Mouse (Mus musculus) erythroblast, embryonic 14.5 days (primary cell): ENCODE measurements around the gene Mn1. TPM values are rescaled to one million over a fixed set of nuclear protein-coding genes. Genes with fewer than 3 reads are reported as not detected.

Source experiments
- H3K27me3 ChIP-seq: 2 replicates; pipeline ENCODE4 v1.6.1; 2012; ENCODE audit warnings: inconsistent platforms; ENCODE audit not compliant: control insufficient read depth
- H3K36me3 ChIP-seq: 2 replicates; pipeline ENCODE4 v1.6.1; 2012; ENCODE audit warnings: mild to moderate bottlenecking, inconsistent platforms; ENCODE audit not compliant: control insufficient read depth
- H3K4me1 ChIP-seq: 2 replicates; pipeline ENCODE4 v1.6.1; 2012; ENCODE audit warnings: inconsistent platforms; ENCODE audit not compliant: control insufficient read depth
- H3K4me3 ChIP-seq: replicated peaks from 2 replicates; pipeline ENCODE3; 2012; ENCODE audit warnings: moderate library complexity, mild to moderate bottlenecking, inconsistent platforms
- H3K9me3 ChIP-seq: 2 replicates; pipeline ENCODE4 v1.6.1; 2012; ENCODE audit warnings: low read length, inconsistent platforms, mixed read lengths; ENCODE audit not compliant: control insufficient read depth
- GATA1 ChIP-seq: IDR thresholded peaks from 2 replicates; pipeline ENCODE4 v1.6.1; 2012; ENCODE audit warnings: low read length, inconsistent platforms, mixed read lengths
- TAL1 ChIP-seq: IDR thresholded peaks from 3 replicates; pipeline ENCODE4 v1.6.1; 2012; ENCODE audit warnings: low read length, inconsistent platforms, mixed read lengths
- polyA plus RNA-seq: library from polyadenylated mRNA; stranded (reverse); fragments of >175 nt; gene quantifications from 2 replicates; pipeline ENCODE4 v1.2.3, GENCODE M21; 2012

Mn1 gene
- polyA plus RNA-seq, 1 experiment = 0.01 TPM

GRCm38 (mm10) chr5:111438336-111438735 lies 21.2 kb downstream of the Mn1 start:
- Histone ChIP-seq H3K27me3 (no peaks in the 10 kb centered on the region), H3K36me3 (no peaks in the 10 kb centered on the region), H3K4me1 (no peaks in the 10 kb centered on the region), H3K9me3 (no peaks in the 10 kb centered on the region), H3K4me3 (no peak overlapping the region)
- TF ChIP-seq TAL1 (no peak), GATA1 (no peak)

- no peaks in the 10 kb centered on the region for H3K27me3 ChIP-seq
- H3K4me3 ChIP-seq = no peak overlapping the region
Measured at GRCm38 (mm10) chr5:111438821-111439220, 21.7 kb downstream of the Mn1 start.

GRCm38 (mm10) chr5:111440264-111440663 lies 23.1 kb downstream of the Mn1 start:
- Histone ChIP-seq H3K9me3 (no peaks in the 10 kb centered on the region), H3K4me3 (no peak overlapping the region), H3K36me3 (no peaks in the 10 kb centered on the region), H3K27me3 (no peaks in the 10 kb centered on the region), H3K4me1 (no peaks in the 10 kb centered on the region)
- no peak for TF ChIP-seq TAL1
- TF ChIP-seq GATA1 = no peak

More at GRCm38 (mm10) chr5:111438821-111439220, 21.7 kb downstream of the Mn1 start:
- no peak for TF ChIP-seq TAL1
- TF ChIP-seq GATA1 = no peak
- H3K9me3 ChIP-seq = no peaks in the 10 kb centered on the region
- no peaks in the 10 kb centered on the region for H3K36me3 ChIP-seq
- H3K4me1 ChIP-seq = no peaks in the 10 kb centered on the region

- H3K9me3 ChIP-seq = no peaks in the 10 kb centered on the region
- no peak overlapping the region for H3K4me3 ChIP-seq
- no peak for TF ChIP-seq TAL1
- no peak for TF ChIP-seq GATA1
- H3K36me3 ChIP-seq = no peaks in the 10 kb centered on the region
- H3K27me3 ChIP-seq = no peaks in the 10 kb centered on the region
- no peaks in the 10 kb centered on the region for H3K4me1 ChIP-seq
Measured at GRCm38 (mm10) chr5:111442151-111442871, 25.1 kb downstream of the Mn1 start.

GRCm38 (mm10) chr5:111443636-111444035 lies 26.5 kb downstream of the Mn1 start:
- no peaks in the 10 kb centered on the region for H3K27me3 ChIP-seq
- no peaks in the 10 kb centered on the region for H3K9me3 ChIP-seq

GRCm38 (mm10) chr5:111444361-111444760 lies 27.2 kb downstream of the Mn1 start:
- Histone ChIP-seq H3K4me1 (no peaks in the 10 kb centered on the region), H3K27me3 (no peaks in the 10 kb centered on the region), H3K4me3 (no peak overlapping the region), H3K36me3 (no peaks in the 10 kb centered on the region), H3K9me3 (no peaks in the 10 kb centered on the region)
- no peak for TF ChIP-seq GATA1
- TF ChIP-seq TAL1 = no peak

More at GRCm38 (mm10) chr5:111443636-111444035, 26.5 kb downstream of the Mn1 start:
- no peak for TF ChIP-seq GATA1
- TF ChIP-seq TAL1 = no peak
- Histone ChIP-seq H3K4me1 (no peaks in the 10 kb centered on the region), H3K36me3 (no peaks in the 10 kb centered on the region), H3K4me3 (no peak overlapping the region)

GRCm38 (mm10) chr5:111446652-111447051 lies 29.5 kb downstream of the Mn1 start:
- no peaks in the 10 kb centered on the region for H3K9me3 ChIP-seq

GRCm38 (mm10) chr5:111449700-111450099 lies 32.5 kb downstream of the Mn1 start:
- no peak overlapping the region for H3K4me3 ChIP-seq
- H3K4me1 ChIP-seq = no peaks in the 10 kb centered on the region
- H3K9me3 ChIP-seq = no peaks in the 10 kb centered on the region
- H3K36me3 ChIP-seq = no peaks in the 10 kb centered on the region
- no peaks in the 10 kb centered on the region for H3K27me3 ChIP-seq
- no peak for TF ChIP-seq GATA1
- TF ChIP-seq TAL1 = no peak

More at GRCm38 (mm10) chr5:111446652-111447051, 29.5 kb downstream of the Mn1 start:
- Histone ChIP-seq H3K4me3 (no peak overlapping the region), H3K4me1 (no peaks in the 10 kb centered on the region), H3K27me3 (no peaks in the 10 kb centered on the region), H3K36me3 (no peaks in the 10 kb centered on the region)
- TF ChIP-seq GATA1 (no peak), TAL1 (no peak)

- H3K27me3 ChIP-seq = no peaks in the 10 kb centered on the region
Measured at GRCm38 (mm10) chr5:111454240-111454639, 37.1 kb downstream of the Mn1 start.

GRCm38 (mm10) chr5:111454876-111455275 lies 37.7 kb downstream of the Mn1 start:
- Histone ChIP-seq H3K4me1 (no peaks in the 10 kb centered on the region), H3K36me3 (no peaks in the 10 kb centered on the region), H3K4me3 (no peak overlapping the region), H3K27me3 (no peaks in the 10 kb centered on the region), H3K9me3 (peaks cover 9% of the 10 kb centered on the region)
- TF ChIP-seq TAL1 (no peak), GATA1 (no peak)

More at GRCm38 (mm10) chr5:111454240-111454639, 37.1 kb downstream of the Mn1 start:
- no peaks in the 10 kb centered on the region for H3K4me1 ChIP-seq
- no peak for TF ChIP-seq GATA1
- TF ChIP-seq TAL1 = no peak
- H3K36me3 ChIP-seq = no peaks in the 10 kb centered on the region
- H3K9me3 ChIP-seq = peaks cover 8% of the 10 kb centered on the region
- H3K4me3 ChIP-seq = no peak overlapping the region
